In the genomic region with DNA sequence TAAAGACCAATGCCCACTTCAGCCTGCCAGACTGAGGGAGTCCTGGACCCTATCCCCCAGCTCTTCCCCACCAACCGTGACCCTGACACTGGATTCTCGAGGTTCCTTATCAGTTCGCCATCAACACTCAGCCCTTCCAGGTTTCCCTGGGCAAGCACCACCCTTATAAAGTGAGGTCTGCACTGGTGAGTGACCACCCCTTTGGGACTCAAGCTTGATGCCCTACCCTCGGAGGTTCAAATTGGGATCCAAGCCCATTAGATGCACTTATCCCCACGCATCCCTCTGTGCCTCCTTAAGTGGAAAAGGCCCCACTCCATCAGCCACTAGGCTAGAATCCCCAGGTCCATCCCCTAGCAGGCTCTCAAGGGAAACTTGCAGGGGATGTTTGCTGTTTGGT, we compare ENCODE assay signal across 8 mouse cellular contexts. TPM values are rescaled to one million over a fixed set of nuclear protein-coding genes. Genes with fewer than 3 reads are reported as not detected.
DNase-seq lines count a peak whose midpoint lies in the region; ATAC-seq and TF ChIP-seq lines count a peak whose summit lies in the region.

No protein-coding gene starts in this region.

- no peaks in the 10 kb centered on the region for H3K9me3 ChIP-seq in forebrain, embryonic 16.5 days (ENCODE audit: control insufficient read depth, low read length)
- H3K9me3 ChIP-seq in liver, embryonic 13.5 days (replicated peaks) = no peaks in the 10 kb centered on the region

- intact Hi-C loops in heart, adult 2 months (cut with DNase I) = no loop called here
- intact Hi-C loops in heart, postnatal 36 days (cut with DNase I) = no loop called here
- intact Hi-C loops in left cerebral cortex, postnatal 36 days (cut with DNase I) = loop anchor here (5.0 kb wide), 1 partner anchor 43 kb away; no protein-coding TSS in a partner anchor

- no peaks in the 10 kb centered on the region; the same call in 1 of the 2 replicates for H3K79me2 ChIP-seq in heart, adult 2 months (replicated peaks; ENCODE audit: control insufficient read depth, insufficient read depth, low read length)

- 46% methylated on average over 5 of the region's 5 CpGs for WGBS in heart, adult 2 months
- 81% methylated on average over 5 of the region's 5 CpGs for WGBS in forebrain, embryonic 16.5 days
- 43% methylated on average over 5 of the region's 5 CpGs for WGBS in liver, embryonic 13.5 days (ENCODE audit: insufficient replicate concordance)

- peak overlapping the region; percentile 99; the same call in 1 of the 2 replicates for H3K27ac ChIP-seq in heart, adult 2 months
- H3K27ac ChIP-seq in forebrain, embryonic 16.5 days (ENCODE audit: low read length) = no peak overlapping the region
- H3K27ac ChIP-seq in liver, embryonic 13.5 days = no peak overlapping the region

- H3K9ac ChIP-seq in heart, adult 2 months (ENCODE audit: low read depth, low read length) = no peak overlapping the region
- no peak overlapping the region for H3K9ac ChIP-seq in forebrain, embryonic 16.5 days (replicated peaks; ENCODE audit: low read depth, low read length)
- H3K9ac ChIP-seq in liver, embryonic 13.5 days = peak overlapping the region; percentile 26; the same call in 1 of the 2 replicates

- TF ChIP-seq CTCF in heart, adult 2 months (IDR thresholded peaks at IDR 0.05) = no peak

- peaks cover 38% of the 10 kb centered on the region for H3K4me1 ChIP-seq in heart, adult 2 months (ENCODE audit: control insufficient read depth, insufficient read depth, low read length)
- peaks cover 35% of the 10 kb centered on the region for H3K4me1 ChIP-seq in forebrain, embryonic 16.5 days (replicated peaks; ENCODE audit: control insufficient read depth, insufficient read depth, low read length)
- H3K4me1 ChIP-seq in liver, embryonic 13.5 days (replicated peaks) = peaks cover 46% of the 10 kb centered on the region

- no peak for ATAC-seq in forebrain, embryonic 16.5 days
- ATAC-seq in liver, embryonic 13.5 days (ENCODE audit: low read depth) = no peak
- no peak for ATAC-seq in monocyte, adult 5-6 weeks (replicated peaks; ENCODE audit: insufficient number of reproducible peaks, low FRiP score, low TSS enrichment, poor library complexity, severe bottlenecking)
- ATAC-seq in CD4-positive, CD25-positive, alpha-beta regulatory T cell, adult 4 months = no peak

- DNase-seq in heart, adult 2 months = no peak
- DNase-seq in heart, postnatal 36 days = no peak
- DNase-seq in A20 (ENCODE audit: low read depth, low spot score) = peak; percentile 58
- no peak for DNase-seq in liver, embryonic 13.5 days
- no peak for DNase-seq in left cerebral cortex, postnatal 36 days (ENCODE audit: low spot score in 2 of 2)

- H3K4me3 ChIP-seq in heart, adult 2 months = no peak overlapping the region; the same call in 1 of the 2 replicates
- H3K4me3 ChIP-seq in forebrain, embryonic 16.5 days (replicated peaks; ENCODE audit: low read length) = peak overlapping the region; percentile 87
- peak overlapping the region; percentile 70 for H3K4me3 ChIP-seq in liver, embryonic 13.5 days (replicated peaks)

- H3K36me3 ChIP-seq in heart, adult 2 months (ENCODE audit: control insufficient read depth, insufficient read depth, low read length) = no peaks in the 10 kb centered on the region
- no peaks in the 10 kb centered on the region for H3K36me3 ChIP-seq in forebrain, embryonic 16.5 days (ENCODE audit: control insufficient read depth, insufficient read depth)
- no peaks in the 10 kb centered on the region for H3K36me3 ChIP-seq in liver, embryonic 13.5 days

- TF ChIP-seq EP300 in heart, adult 2 months (IDR thresholded peaks at IDR 0.05; ENCODE audit: insufficient read depth, low read depth, low read length) = no peak

- peak overlapping the region; percentile 95 for H3K4me2 ChIP-seq in forebrain, embryonic 16.5 days (ENCODE audit: low read length)
- peak overlapping the region; percentile 85 for H3K4me2 ChIP-seq in liver, embryonic 13.5 days

- no peaks in the 10 kb centered on the region for H3K27me3 ChIP-seq in heart, adult 2 months (ENCODE audit: control insufficient read depth, insufficient read depth, low read length)
- no peaks in the 10 kb centered on the region for H3K27me3 ChIP-seq in forebrain, embryonic 16.5 days (replicated peaks; ENCODE audit: control insufficient read depth, insufficient read depth, low read length)
- H3K27me3 ChIP-seq in liver, embryonic 13.5 days = peaks cover 39% of the 10 kb centered on the region

- TF ChIP-seq POLR2A in heart, adult 2 months (IDR thresholded peaks at IDR 0.05; ENCODE audit: insufficient read depth, low read depth, low read length) = no peak

RNA-seq across cellular contexts. Expression of a gene that starts 1.9 kb away (rescaled TPM):
- 10 to 100 TPM; 30.4 to 33.5 TPM for total RNA-seq in heart, adult 2 months (2021)
- polyA plus RNA-seq in heart, adult 2 months (2012; rRNA removed) = 26.0 and 38.0 TPM in 2 replicates
- 10 to 100 TPM; 28.0 to 28.1 TPM for total RNA-seq in heart, postnatal 36 days (2021)
- polyA plus RNA-seq in forebrain, embryonic 16.5 days (2015; fragmentation: Nextera tagmentation; extraction: Ambion mirVana) = 23.4 and 23.8 TPM in 2 replicates
- polyA plus RNA-seq in liver, embryonic 13.5 days (2015; fragmentation: Nextera tagmentation; extraction: Ambion mirVana) = 3.2 and 3.7 TPM in 2 replicates
- total RNA-seq in monocyte, adult 5-6 weeks (2017) = 37.3 to 42.5 TPM (median 38.1 TPM) in 3 replicates
- total RNA-seq in left cerebral cortex, postnatal 36 days (2021) = 10 to 100 TPM; 55.1 to 58.1 TPM
- 1 to 10 TPM; 5.1 to 6.1 TPM for polyA plus RNA-seq in CD4-positive, CD25-positive, alpha-beta regulatory T cell, adult 4 months (2017; shearing (Covaris generic))

RNA-seq across cellular contexts. Expression of a gene that starts 30.2 kb away (rescaled TPM):
- total RNA-seq in heart, adult 2 months (2021) = 10 to 100 TPM; 21.8 to 25.6 TPM
- polyA plus RNA-seq in heart, adult 2 months (2012; rRNA removed) = 23.2 and 30.1 TPM in 2 replicates
- 10 to 100 TPM; 21.7 to 28.6 TPM for total RNA-seq in heart, postnatal 36 days (2021)
- polyA plus RNA-seq in forebrain, embryonic 16.5 days (2015; fragmentation: Nextera tagmentation; extraction: Ambion mirVana) = 11.6 and 13.4 TPM in 2 replicates
- polyA plus RNA-seq in liver, embryonic 13.5 days (2015; fragmentation: Nextera tagmentation; extraction: Ambion mirVana) = 7.3 and 7.4 TPM in 2 replicates
- total RNA-seq in monocyte, adult 5-6 weeks (2017) = 24.4 to 47.7 TPM (median 28.3 TPM) in 3 replicates
- total RNA-seq in left cerebral cortex, postnatal 36 days (2021) = 10 to 100 TPM; 31.8 to 33.4 TPM
- 10 to 100 TPM in 1 of 2 experiments, 1 to 10 TPM in 1; 8.4 to 16.2 TPM for polyA plus RNA-seq in CD4-positive, CD25-positive, alpha-beta regulatory T cell, adult 4 months (2017; shearing (Covaris generic))
